Mouse (Mus musculus): ENCODE results near the gene Col19a1. TPM values are rescaled to one million over a fixed set of nuclear protein-coding genes. Genes with fewer than 3 reads are reported as not detected.

Gene Col19a1
- polyA plus RNA-seq, 1 experiment, result 0.14 TPM

- TF ChIP-seq CTCF (IDR thresholded peaks at IDR 0.05; ENCODE audit: extremely low read depth, insufficient read depth, insufficient read length, insufficient replicate concordance), result no peak
- no peak for TF ChIP-seq POLR2A (IDR thresholded peaks at IDR 0.05; ENCODE audit: low read depth, low read length)
- no peak for DNase-seq (ENCODE audit: low read depth in 1 of 2, low spot score in 2 of 2)
- H3K27ac ChIP-seq (ENCODE audit: insufficient read depth, low read length), result no peak overlapping the region
- WGBS, result 80% methylated on average over 10 of the region's 10 CpGs
- H3K27me3 ChIP-seq (ENCODE audit: control insufficient read depth, insufficient read depth, low read length), result no peaks in the 10 kb centered on the region
- H3K4me1 ChIP-seq (ENCODE audit: control insufficient read depth, insufficient read depth, insufficient read length), result no peaks in the 10 kb centered on the region
- no peaks in the 10 kb centered on the region for H3K36me3 ChIP-seq (ENCODE audit: control insufficient read depth, insufficient read depth, low read length)
- H3K4me3 ChIP-seq (ENCODE audit: extremely low read depth, insufficient read depth, insufficient read length), result no peak overlapping the region
Observed at GRCm38 (mm10) chr1:24558005-24558404, 29.3 kb downstream of the Col19a1 start.

GRCm38 (mm10) chr1:24553462-24553861 lies 33.8 kb downstream of the Col19a1 start:
- Histone ChIP-seq H3K27me3 (ENCODE audit: control insufficient read depth, insufficient read depth, low read length) (no peaks in the 10 kb centered on the region), H3K4me3 (ENCODE audit: extremely low read depth, insufficient read depth, insufficient read length) (no peak overlapping the region), H3K36me3 (ENCODE audit: control insufficient read depth, insufficient read depth, low read length) (no peaks in the 10 kb centered on the region), H3K4me1 (ENCODE audit: control insufficient read depth, insufficient read depth, insufficient read length) (no peaks in the 10 kb centered on the region), H3K27ac (ENCODE audit: insufficient read depth, low read length) (no peak overlapping the region)
- no peak for TF ChIP-seq POLR2A (IDR thresholded peaks at IDR 0.05; ENCODE audit: low read depth, low read length)
- TF ChIP-seq CTCF (IDR thresholded peaks at IDR 0.05; ENCODE audit: extremely low read depth, insufficient read depth, insufficient read length, insufficient replicate concordance), result no peak
- WGBS, result 37% methylated on average over 4 of the region's 4 CpGs
- no peak for DNase-seq (ENCODE audit: low read depth in 1 of 2, low spot score in 2 of 2)

- Histone ChIP-seq H3K4me1 (ENCODE audit: control insufficient read depth, insufficient read depth, insufficient read length) (no peaks in the 10 kb centered on the region), H3K36me3 (ENCODE audit: control insufficient read depth, insufficient read depth, low read length) (no peaks in the 10 kb centered on the region), H3K27ac (ENCODE audit: insufficient read depth, low read length) (no peak overlapping the region), H3K4me3 (ENCODE audit: extremely low read depth, insufficient read depth, insufficient read length) (no peak overlapping the region), H3K27me3 (ENCODE audit: control insufficient read depth, insufficient read depth, low read length) (no peaks in the 10 kb centered on the region)
- no peak for DNase-seq (ENCODE audit: low read depth in 1 of 2, low spot score in 2 of 2)
- WGBS, result 90% methylated on average over 18 of the region's 18 CpGs
- TF ChIP-seq POLR2A (IDR thresholded peaks at IDR 0.05; ENCODE audit: low read depth, low read length), result no peak
- TF ChIP-seq CTCF (IDR thresholded peaks at IDR 0.05; ENCODE audit: extremely low read depth, insufficient read depth, insufficient read length, insufficient replicate concordance), result no peak
Observed at GRCm38 (mm10) chr1:24550560-24551280, 36.6 kb downstream of the Col19a1 start.

GRCm38 (mm10) chr1:24550031-24550430 lies 37.2 kb downstream of the Col19a1 start:
- TF ChIP-seq CTCF (IDR thresholded peaks at IDR 0.05; ENCODE audit: extremely low read depth, insufficient read depth, insufficient read length, insufficient replicate concordance), result no peak
- no peak for TF ChIP-seq POLR2A (IDR thresholded peaks at IDR 0.05; ENCODE audit: low read depth, low read length)
- WGBS, result 85% methylated on average over 10 of the region's 10 CpGs
- no peaks in the 10 kb centered on the region for H3K36me3 ChIP-seq (ENCODE audit: control insufficient read depth, insufficient read depth, low read length)
- DNase-seq (ENCODE audit: low read depth in 1 of 2, low spot score in 2 of 2), result no peak
- no peak overlapping the region for H3K4me3 ChIP-seq (ENCODE audit: extremely low read depth, insufficient read depth, insufficient read length)
- H3K27me3 ChIP-seq (ENCODE audit: control insufficient read depth, insufficient read depth, low read length), result no peaks in the 10 kb centered on the region
- H3K27ac ChIP-seq (ENCODE audit: insufficient read depth, low read length), result no peak overlapping the region
- H3K4me1 ChIP-seq (ENCODE audit: control insufficient read depth, insufficient read depth, insufficient read length), result no peaks in the 10 kb centered on the region

GRCm38 (mm10) chr1:24549050-24549449 lies 38.2 kb downstream of the Col19a1 start:
- WGBS, result 47% methylated on average over 8 of the region's 8 CpGs
- no peak for TF ChIP-seq CTCF (IDR thresholded peaks at IDR 0.05; ENCODE audit: extremely low read depth, insufficient read depth, insufficient read length, insufficient replicate concordance)
- TF ChIP-seq POLR2A (IDR thresholded peaks at IDR 0.05; ENCODE audit: low read depth, low read length), result no peak

GRCm38 (mm10) chr1:24547574-24547973 lies 39.7 kb downstream of the Col19a1 start:
- Histone ChIP-seq H3K27ac (ENCODE audit: insufficient read depth, low read length) (no peak overlapping the region), H3K4me3 (ENCODE audit: extremely low read depth, insufficient read depth, insufficient read length) (no peak overlapping the region), H3K36me3 (ENCODE audit: control insufficient read depth, insufficient read depth, low read length) (no peaks in the 10 kb centered on the region), H3K27me3 (ENCODE audit: control insufficient read depth, insufficient read depth, low read length) (no peaks in the 10 kb centered on the region), H3K4me1 (ENCODE audit: control insufficient read depth, insufficient read depth, insufficient read length) (no peaks in the 10 kb centered on the region)
- 40% methylated on average over 1 of the region's 1 CpGs for WGBS
- no peak for DNase-seq (ENCODE audit: low read depth in 1 of 2, low spot score in 2 of 2)
- TF ChIP-seq CTCF (IDR thresholded peaks at IDR 0.05; ENCODE audit: extremely low read depth, insufficient read depth, insufficient read length, insufficient replicate concordance) (no peak), POLR2A (IDR thresholded peaks at IDR 0.05; ENCODE audit: low read depth, low read length) (no peak)

More at GRCm38 (mm10) chr1:24549050-24549449, 38.2 kb downstream of the Col19a1 start:
- DNase-seq (ENCODE audit: low read depth in 1 of 2, low spot score in 2 of 2), result no peak
- Histone ChIP-seq H3K4me3 (ENCODE audit: extremely low read depth, insufficient read depth, insufficient read length) (no peak overlapping the region), H3K27me3 (ENCODE audit: control insufficient read depth, insufficient read depth, low read length) (no peaks in the 10 kb centered on the region), H3K27ac (ENCODE audit: insufficient read depth, low read length) (no peak overlapping the region), H3K4me1 (ENCODE audit: control insufficient read depth, insufficient read depth, insufficient read length) (no peaks in the 10 kb centered on the region), H3K36me3 (ENCODE audit: control insufficient read depth, insufficient read depth, low read length) (no peaks in the 10 kb centered on the region)

- TF ChIP-seq POLR2A (IDR thresholded peaks at IDR 0.05; ENCODE audit: low read depth, low read length) (no peak), CTCF (IDR thresholded peaks at IDR 0.05; ENCODE audit: extremely low read depth, insufficient read depth, insufficient read length, insufficient replicate concordance) (no peak)
- H3K27me3 ChIP-seq (ENCODE audit: control insufficient read depth, insufficient read depth, low read length), result no peaks in the 10 kb centered on the region
Observed at GRCm38 (mm10) chr1:24539852-24540251, 47.4 kb downstream of the Col19a1 start.

More at GRCm38 (mm10) chr1:24539852-24540251, 47.4 kb downstream of the Col19a1 start:
- Histone ChIP-seq H3K4me3 (ENCODE audit: extremely low read depth, insufficient read depth, insufficient read length) (no peak overlapping the region), H3K36me3 (ENCODE audit: control insufficient read depth, insufficient read depth, low read length) (no peaks in the 10 kb centered on the region), H3K27ac (ENCODE audit: insufficient read depth, low read length) (no peak overlapping the region), H3K4me1 (ENCODE audit: control insufficient read depth, insufficient read depth, insufficient read length) (no peaks in the 10 kb centered on the region)
- WGBS, result 71% methylated on average over 1 of the region's 1 CpGs
- no peak for DNase-seq (ENCODE audit: low read depth in 1 of 2, low spot score in 2 of 2)
